Mouse (Mus musculus): ENCODE data around the gene Uts2r.

Uts2r gene

DNA sequence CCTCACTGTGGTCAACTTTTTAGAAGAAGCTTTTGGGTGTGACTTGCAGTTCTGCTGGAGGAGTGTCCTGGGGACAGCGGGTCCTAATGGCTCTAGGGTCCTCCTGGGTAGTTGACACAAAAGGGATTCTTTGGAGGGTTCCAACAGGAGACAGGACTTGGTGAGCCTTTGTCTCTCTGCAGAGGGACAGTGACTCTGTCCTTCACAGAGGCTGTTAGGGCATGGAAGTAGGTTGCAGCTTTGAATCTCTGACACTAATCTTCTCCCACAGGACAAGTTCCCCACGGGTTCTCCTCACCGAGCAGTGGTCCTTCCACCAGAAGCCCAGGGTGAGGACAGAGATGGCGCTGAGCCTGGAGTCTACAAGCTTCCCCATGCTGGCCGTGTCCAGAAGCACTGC is at the start of gene Uts2r:
Gene Uts2r (plus strand): TSS at position 301 of the 400 bp plus-strand sequence.
- DNase-seq (ENCODE audit: low read depth in 1 of 2, low spot score in 2 of 2) = no peak

DNA sequence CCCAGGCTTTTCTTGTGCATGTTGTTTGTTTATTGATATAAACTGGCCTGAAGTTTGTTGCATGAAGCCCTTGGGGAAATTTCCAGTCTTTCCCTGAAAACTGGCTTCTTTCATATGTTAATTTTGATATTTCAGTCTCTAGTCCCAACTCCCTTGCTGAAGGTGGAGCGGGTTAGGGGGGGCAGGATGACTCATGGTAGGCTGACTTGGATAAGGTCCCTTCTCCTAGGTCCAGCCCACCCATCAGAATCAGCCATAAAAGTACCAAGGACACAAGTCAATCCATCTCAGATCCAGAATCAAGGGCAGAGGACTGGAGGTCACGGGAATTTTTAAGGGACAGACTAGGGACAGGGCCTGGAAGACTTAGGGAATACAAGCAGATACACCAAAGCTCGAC is 49.0 kb upstream of the Uts2r start:
- DNase-seq (ENCODE audit: low read depth in 1 of 2, low spot score in 2 of 2) = no peak

DNA sequence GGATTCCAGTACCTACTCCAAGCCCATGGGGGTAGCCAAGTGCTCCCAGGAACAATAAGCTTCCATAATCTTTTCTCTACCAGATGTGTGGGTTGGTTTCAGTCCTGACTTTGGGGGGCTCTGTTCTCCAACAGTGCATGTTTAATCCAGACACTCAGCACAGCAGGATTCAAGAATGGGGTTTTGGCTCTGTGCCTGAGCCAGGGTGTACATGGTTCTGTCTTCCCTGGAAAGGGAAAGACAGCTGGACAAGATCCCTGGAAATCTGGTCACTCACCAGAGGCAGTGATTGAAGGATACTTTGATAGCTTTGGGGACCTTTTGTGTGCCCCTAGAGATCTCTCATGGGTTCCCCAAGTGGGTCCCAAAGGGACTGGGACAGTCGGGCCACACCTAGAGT is 48.5 kb upstream of the Uts2r start:
- DNase-seq (ENCODE audit: low read depth in 1 of 2, low spot score in 2 of 2) = no peak

DNA sequence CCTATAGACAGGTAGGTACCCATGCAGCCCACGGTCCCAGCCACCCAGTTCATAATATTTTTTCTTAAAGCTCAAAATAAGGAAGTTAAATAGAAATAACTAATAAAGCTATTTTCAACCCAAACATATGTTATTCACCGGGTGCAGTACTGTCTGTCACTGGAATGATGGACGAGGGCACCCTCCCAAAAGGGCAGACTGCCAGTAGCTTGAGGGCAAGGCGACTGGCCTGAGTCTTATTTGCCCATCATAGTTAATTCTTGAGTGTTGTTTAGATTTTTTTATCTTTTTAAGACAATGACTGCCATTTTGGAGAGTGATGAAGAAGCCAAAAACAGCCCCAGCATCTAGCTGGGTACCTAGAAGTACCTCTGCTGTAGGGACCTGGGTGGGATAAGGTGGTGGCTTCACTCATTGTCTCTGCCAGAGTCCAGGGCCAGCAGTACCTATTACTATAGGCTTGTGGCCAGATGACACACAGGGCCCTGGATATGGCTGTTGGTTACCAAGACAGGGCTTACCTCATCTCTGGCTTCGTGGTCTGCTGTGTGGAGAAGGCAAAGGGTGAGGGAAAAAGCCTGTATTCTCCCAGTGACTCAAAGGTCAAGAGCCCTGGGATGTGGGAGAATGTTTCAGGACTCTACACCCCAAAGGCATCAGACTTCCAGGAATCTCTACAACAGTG is 47.8 kb upstream of the Uts2r start:
- no peak for DNase-seq (ENCODE audit: low read depth in 1 of 2, low spot score in 2 of 2)

DNA sequence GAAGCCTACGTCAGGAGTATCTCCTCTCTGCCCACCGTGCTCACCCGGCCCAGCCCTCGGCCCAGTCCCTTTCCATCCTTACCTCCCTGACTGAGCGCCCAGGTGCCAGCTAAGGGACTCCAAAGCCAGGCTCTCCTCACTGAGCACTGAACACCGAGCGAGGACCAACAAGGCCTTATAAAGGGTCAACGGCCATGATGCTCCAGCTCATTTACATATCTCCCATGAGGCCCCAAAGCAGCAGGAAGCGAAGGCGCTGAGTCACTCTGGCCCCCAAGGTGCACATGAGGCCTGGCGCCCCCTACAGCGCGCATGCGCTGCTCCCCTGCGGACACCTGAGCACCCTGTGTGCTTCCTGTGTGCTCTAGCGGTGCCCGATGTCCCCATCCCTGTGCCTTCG is 42.0 kb upstream of the Uts2r start:
- no peak for DNase-seq (ENCODE audit: low read depth in 1 of 2, low spot score in 2 of 2)

DNA sequence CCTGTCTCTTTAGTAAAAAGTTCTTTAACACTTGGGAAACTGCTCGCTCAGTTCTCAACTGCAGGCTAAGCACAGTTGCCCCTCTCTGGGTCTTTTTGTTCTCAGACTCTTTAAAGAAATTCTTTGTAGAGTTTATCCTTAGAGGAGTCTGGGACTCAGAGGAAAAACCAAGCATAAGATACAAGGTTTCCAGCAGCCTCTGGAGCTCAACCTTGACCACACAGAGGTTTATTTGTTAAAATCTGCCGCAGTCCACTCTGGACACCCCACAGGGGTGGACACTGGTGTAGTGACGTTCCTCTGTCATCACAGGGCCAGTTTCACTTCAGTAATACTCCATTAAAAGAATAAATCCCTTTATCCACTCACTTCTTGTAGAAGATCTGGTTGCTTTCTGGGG is 41.5 kb upstream of the Uts2r start, which contains the start of gene Tex19.2:
Gene Tex19.2 (minus strand): TSS at position 101 of the 400 bp plus-strand sequence.
- no peak for DNase-seq (ENCODE audit: low read depth in 1 of 2, low spot score in 2 of 2)

DNA sequence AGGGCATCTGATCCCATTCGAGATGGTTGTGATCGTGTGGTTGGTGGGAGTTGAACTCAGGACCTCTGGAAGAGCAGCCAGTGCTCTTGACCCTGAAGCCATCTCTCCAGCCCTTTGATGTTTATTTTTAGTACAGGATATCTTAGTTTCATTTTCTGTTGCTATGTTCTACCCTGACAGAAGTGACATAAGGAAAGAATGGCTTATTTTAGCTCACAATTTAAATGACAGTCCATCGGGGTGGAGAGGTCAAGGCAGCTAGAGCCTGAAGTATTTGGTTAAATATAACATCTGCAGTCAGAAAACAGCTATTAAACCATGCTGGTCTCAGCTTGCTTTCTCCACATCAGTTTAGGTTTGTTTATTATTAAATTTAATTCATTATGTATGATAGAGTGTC is 38.9 kb upstream of the Uts2r start:
- no peak for DNase-seq (ENCODE audit: low read depth in 1 of 2, low spot score in 2 of 2)

DNA sequence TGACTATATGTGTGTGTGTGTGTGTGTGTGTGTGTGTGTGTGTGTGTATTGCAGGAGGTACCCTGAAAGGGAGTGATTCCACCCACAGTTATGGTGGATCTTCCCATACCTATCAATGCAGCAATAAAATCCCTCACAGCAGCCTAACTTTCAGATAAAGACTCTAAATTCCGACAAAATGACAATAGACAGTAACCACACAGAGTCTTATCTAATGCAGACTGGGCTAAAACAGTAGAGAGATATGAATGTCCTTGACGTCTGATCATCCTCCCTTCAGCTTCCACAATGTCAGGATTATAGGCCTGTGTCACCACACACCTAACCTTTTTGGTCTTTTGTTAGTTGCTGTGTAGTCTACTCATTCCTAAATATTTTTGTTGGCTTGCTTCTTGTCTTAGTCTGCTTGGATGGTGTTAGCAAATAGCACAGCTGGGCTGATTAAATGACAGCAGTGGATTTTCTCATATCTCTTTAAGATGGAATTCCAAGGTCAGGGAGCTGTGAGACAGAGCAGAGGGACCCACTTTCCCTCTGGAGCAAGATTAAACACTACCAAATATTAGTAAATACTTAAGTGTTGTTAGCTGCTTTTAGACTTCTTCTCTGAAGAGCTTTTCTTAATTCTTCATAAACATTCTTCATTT is 37.9 kb upstream of the Uts2r start:
- no peak for DNase-seq (ENCODE audit: low read depth in 1 of 2, low spot score in 2 of 2)

DNA sequence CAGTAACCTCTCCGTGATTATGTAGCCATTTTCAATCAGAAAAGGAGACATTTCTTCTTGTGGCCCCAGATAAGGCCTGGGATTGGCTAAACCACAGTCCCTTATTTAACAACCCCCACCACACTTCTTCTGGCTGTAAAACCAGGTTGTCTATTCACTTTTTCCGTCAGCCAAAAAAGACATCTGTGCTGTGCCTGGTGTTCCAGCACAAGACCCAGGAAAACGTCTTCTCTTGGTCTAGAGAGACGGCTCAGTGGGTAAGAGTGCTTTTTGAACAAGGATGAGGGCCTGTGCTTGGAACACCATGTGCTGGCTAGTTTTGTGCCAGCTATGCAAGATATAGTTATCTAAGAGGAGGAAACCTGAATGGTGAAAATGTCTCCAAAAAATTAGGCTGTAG is 36.6 kb upstream of the Uts2r start:
- DNase-seq (ENCODE audit: low read depth in 1 of 2, low spot score in 2 of 2) = no peak

DNA sequence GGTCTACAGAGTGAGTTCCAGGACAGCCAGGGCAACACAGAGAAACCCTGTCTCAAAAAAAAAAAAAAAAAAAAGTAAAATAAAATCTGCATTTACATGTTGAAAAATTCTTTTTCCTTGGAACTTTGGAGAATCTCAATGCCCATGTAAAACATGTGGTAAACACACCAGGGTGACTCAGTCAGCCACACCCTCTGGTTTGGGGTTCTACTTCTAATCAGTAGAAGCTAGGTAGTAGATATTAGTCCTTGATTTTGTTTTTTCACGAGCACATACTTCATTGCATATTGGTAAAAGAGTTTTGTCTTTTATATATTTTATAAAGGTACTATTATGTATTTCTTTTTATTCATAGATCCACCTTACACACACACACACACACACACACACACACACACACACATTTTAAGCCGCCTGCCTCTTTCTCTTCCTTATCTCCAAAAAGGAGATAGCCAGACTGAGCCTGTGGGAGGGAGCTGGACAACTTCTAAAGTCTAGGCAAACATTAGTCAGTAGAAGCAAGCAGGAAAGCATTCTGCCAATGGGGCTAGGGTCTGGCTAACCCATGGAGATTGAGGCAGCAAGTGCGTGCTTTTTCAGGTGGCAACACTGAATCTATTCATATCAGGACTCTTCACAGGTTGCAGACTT is 34.4 kb upstream of the Uts2r start:
- no peak for DNase-seq (ENCODE audit: low read depth in 1 of 2, low spot score in 2 of 2)

DNA sequence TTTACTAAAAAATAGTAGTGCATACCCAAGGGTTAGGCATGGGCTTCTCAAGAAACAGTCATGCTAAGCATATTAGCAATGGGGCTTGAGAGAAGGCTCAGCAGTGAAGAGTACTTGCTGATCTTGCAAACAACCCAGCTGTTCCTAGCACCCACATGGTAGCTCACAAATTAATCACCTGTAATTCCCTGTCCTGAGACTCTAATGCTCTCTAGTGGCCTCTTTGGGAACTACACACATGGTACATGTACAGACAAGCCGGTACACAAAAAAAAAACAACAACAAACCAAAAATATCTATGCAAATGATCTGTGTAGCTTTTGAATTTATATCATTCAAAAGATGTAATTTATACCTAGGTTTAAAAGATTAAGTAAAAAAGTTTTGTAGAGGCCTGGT is 33.7 kb upstream of the Uts2r start:
- DNase-seq (ENCODE audit: low read depth in 1 of 2, low spot score in 2 of 2) = no peak

DNA sequence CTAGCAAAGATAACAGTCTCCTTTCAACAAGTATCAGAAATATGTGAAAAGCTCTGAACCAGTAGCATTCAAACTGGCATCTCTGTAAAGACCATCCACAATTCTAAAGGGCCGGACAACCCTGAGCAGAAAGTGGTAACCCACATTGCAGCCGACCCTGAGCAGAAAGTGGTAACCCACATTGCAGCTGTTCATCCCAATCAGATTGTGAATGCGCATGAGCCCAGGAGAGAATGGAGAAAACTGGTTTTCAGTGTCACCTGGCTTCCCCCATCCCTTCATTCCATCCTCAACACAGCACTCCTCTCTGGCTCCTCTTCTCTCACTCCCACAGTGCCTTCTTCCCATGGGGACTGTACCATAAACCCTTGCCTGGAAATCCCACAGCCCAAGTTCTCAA is 32.6 kb upstream of the Uts2r start:
- no peak for DNase-seq (ENCODE audit: low read depth in 1 of 2, low spot score in 2 of 2)

DNA sequence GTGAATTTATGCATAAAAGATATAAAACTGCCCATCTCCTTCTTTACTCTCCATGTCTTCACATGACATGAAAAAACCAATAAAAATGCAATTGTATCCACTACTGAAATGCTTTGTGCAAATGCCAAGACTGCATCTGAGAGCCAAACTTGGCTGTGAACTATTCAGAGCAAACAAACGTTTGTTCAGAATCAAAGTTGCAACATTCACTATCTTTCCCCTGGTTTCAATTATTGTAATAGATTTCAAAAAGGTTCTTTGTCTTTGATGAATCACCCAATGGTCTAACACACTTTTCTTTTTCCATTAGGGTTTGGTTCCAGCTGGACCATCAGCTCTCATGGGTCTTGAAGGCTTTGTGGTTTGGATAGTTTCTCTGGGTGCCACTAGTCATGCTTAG is 30.5 kb upstream of the Uts2r start:
- DNase-seq (ENCODE audit: low read depth in 1 of 2, low spot score in 2 of 2) = no peak

DNA sequence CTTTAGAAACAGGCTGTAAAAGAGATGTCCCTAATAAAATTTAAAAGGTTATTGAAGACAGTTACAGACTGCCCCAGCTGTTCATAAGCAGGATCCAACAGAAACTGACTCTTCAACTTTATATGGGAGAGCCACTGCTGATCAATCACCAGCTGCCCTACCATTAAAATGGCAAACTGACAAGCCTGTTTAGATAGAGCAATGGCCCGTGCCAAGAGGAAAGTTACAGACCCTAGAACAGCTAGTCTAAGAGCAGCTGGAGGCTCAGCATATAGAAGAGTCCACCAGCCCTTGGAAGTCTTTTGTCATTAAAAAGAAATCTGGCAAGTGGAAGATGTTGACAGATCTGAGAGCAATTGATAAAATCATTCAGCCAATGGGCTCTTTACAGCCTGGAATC is 25.5 kb upstream of the Uts2r start:
- no peak for DNase-seq (ENCODE audit: low read depth in 1 of 2, low spot score in 2 of 2)

DNA sequence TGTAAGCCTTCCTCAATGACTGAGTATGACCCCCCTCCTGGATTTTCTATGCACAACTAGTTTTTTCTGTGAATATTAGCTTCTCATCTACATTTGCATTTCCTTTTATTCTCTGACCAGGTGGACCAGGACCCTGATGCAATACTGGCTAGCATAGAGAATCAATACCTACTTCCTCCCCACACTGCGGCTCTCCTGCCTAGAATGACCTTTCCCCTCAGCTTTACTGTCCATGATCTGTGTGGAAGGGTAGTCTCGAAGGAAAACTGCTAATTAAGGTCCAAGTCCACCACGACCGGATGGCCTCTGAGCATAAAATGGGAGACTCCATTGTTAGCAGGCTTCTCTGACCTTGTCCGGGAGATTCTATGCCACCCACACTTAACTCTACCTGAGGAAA is 22.4 kb upstream of the Uts2r start:
- DNase-seq (ENCODE audit: low read depth in 1 of 2, low spot score in 2 of 2) = no peak

DNA sequence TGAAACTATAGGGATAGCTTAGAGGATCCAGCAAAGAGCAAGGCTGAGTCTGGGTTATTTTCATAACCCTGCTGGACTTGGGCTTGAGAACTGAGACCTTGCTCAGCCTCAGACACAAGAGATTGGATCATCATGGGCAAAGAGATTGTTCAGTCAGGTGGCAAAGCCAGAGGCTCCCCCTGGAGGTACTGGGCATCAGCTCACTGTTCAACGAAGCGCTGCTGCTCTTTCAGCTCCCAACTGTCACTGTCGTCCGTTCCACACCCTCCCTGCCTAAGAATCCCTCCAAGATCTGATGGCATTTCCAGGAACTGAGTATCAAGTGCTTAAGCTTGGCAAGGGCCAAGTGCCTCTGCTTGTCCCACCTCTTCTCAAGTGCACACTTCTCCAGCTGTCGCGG is 21.3 kb upstream of the Uts2r start:
- no peak for DNase-seq (ENCODE audit: low read depth in 1 of 2, low spot score in 2 of 2)

DNA sequence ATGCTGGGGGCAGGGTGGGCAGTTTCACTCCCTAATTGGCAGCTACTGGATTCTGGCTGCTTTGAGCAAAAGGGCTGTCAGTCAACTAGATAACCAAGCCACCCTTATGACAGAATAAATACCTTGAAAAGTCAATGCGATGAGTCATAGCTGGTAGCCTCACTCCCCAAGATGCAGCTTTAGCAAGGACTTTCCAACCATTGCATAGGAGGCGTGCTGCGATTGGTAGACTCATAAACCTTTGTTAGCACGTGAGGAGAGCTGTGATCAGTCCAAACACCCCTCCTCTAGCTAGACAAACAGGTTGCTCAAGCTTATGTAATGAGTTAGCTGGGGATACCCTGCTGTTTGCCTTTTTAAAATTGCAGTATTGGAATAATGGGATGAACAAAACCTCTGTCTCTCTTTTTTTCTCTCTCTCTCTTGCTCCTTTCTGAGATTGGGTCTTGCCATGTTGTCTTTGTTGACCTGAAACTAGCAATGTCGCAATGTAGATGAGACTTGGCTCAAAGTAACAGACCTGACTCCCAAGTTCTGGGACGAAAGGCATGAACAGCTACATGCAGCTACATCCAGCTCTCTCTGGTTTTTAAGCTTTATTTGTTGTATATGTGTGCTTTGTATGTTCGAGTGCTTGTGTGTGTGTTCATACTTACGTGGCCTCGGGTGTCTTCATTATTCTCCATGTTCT is 16.6 kb upstream of the Uts2r start:
- no peak for DNase-seq (ENCODE audit: low read depth in 1 of 2, low spot score in 2 of 2)

DNA sequence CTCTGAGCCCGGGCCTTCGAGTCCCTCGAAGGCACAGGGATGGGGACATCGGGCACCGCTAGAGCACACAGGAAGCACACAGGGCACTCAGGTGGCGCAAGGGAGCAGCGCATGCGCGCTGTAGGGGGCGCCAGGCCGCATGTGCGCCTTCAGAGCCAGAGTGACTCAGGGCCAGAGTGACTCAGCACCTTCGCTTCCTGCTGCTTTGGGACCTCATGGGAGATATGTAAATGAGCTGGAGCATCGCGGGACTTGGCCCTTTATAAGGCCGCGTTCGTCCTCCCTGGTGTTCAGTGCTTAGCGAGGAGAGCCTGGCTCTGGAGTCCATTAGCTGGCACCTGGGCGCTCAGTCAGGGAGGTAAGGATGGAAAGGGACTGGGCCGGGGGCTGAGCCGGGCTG is 14.2 kb upstream of the Uts2r start, which contains the start of gene Tex19.1:
Gene Tex19.1 (plus strand): TSS at position 279 of the 400 bp plus-strand sequence.
- DNase-seq (ENCODE audit: low read depth in 1 of 2, low spot score in 2 of 2) = no peak

DNA sequence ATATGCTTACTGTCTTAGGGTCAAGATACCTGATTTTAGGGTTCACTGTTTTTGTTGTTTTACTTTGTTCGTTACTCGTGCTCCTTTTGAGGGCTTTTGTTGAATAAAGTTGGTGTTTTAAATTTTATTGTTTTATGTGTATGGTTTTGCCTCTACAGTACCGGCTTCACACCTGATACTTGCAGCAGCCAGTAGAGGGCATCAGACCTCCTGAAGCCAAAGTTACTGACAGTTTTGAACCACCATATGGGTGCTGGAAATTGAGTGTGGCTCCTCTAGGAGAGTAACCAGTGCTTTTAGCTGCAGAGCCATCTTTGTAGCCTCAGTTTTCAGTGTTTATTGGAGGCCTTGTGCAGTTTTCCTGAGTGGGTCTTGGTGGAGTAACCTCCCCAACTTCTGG is 11.9 kb upstream of the Uts2r start:
- no peak for DNase-seq (ENCODE audit: low read depth in 1 of 2, low spot score in 2 of 2)

DNA sequence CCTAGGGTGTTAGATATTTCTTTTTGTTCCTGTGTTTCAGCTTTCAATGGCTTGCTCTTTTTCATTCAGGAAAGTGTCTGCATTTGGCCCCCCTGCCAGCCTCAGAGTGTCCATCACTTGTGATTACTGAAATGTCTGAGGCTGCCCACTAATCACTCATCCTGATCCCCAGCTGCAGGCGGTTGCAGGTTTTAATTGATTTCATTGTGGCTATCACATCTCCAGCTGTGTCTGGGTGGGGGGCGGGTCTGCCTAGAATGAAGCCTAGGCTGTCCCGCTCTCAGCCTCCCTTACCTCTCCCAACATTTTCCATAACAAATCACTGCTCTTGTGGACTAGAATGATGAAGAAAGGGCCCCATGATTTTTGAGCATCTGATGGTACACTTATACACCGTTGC is 5.9 kb upstream of the Uts2r start:
- no peak for DNase-seq (ENCODE audit: low read depth in 1 of 2, low spot score in 2 of 2)

DNA sequence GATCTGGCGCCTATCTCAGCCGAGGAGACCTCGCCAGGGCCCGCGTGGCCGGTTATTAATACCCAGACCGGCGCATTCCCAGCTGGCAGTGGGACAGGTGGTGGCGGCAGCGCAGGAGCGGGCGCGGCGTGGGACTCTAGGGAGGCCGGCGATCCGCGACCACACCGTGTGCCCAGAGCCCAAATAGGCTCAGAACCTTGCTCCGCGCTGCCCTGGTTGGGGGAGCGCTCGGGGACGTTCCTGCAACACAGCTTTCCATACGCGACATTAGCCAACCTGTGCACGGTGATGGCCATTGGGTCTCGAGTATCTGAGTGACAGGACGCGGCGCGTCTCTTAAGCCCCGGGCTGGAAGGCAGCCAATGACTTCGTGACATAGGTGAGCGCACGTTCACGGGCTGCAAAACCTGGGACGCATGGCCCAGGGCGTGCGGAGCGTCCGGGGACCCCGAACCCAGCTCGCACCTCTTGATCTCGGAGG is 3.6 kb upstream of the Uts2r start:
- no peak for DNase-seq (ENCODE audit: low read depth in 1 of 2, low spot score in 2 of 2)
